Mouse (Mus musculus) heart, postnatal 0 days (tissue): ENCODE data around the gene Cldn4.

ENCODE experiments used
- CTCF ChIP-seq: IDR thresholded peaks from 2 replicates; pipeline ENCODE4 v1.5.1; 2016; ENCODE audit warnings: antibody characterized with exemption, control low read depth, low read depth
- EP300 ChIP-seq: IDR thresholded peaks from 2 replicates; pipeline ENCODE4 v1.6.1; 2016; ENCODE audit warnings: antibody characterized with exemption, low read depth

- TF ChIP-seq CTCF (no peak), EP300 (no peak)
Observed at GRCm38 (mm10) chr5:134901644-134902027, 45.1 kb downstream of the Cldn4 start.
